Mouse (Mus musculus) left cerebral cortex, adult 18-20 months (tissue): Measurements from ENCODE around the gene Lyrm1. TPM values are rescaled to one million over a fixed set of nuclear protein-coding genes. Genes with fewer than 3 reads are reported as not detected.

Experiments
- DNase-seq, 2 experiments: peaks; one replicate each; pipeline ENCODE4 v3.0.0; 2021 to 2022; ENCODE audit warnings: low spot score in 2 of 2, mixed read lengths in 1 of 2
- total RNA-seq, 2 experiments: library from RNA; stranded (reverse); gene quantifications; 2 replicates each; pipeline ENCODE4 v1.2.3; 2021

Gene Lyrm1
- total RNA-seq, 2 experiments from 2014 or later = 13.5 to 13.8 TPM

GRCm38 (mm10) chr7:119960546-119960945 lies 64.9 kb downstream of the Lyrm1 start:
- DNase-seq = no peak

GRCm38 (mm10) chr7:119961107-119961506 lies 65.4 kb downstream of the Lyrm1 start:
- no peak for DNase-seq

GRCm38 (mm10) chr7:119965205-119965604 lies 69.5 kb downstream of the Lyrm1 start:
- no peak for DNase-seq

GRCm38 (mm10) chr7:119965651-119966395 lies 70.2 kb downstream of the Lyrm1 start:
- no peak for DNase-seq

- DNase-seq = no peak
These were observed 73.7 kb downstream of the Lyrm1 start for GRCm38 (mm10) chr7:119969320-119969719.

- no peak for DNase-seq
These were observed 78.6 kb downstream of the Lyrm1 start for GRCm38 (mm10) chr7:119974214-119974613.

GRCm38 (mm10) chr7:119976256-119976655 lies 80.6 kb downstream of the Lyrm1 start:
- DNase-seq = no peak

- no peak for DNase-seq
These were observed 81.9 kb downstream of the Lyrm1 start for GRCm38 (mm10) chr7:119977574-119977973.

GRCm38 (mm10) chr7:119978576-119978975 lies 82.9 kb downstream of the Lyrm1 start:
- no peak for DNase-seq

- DNase-seq = no peak
These were observed 84.5 kb downstream of the Lyrm1 start for GRCm38 (mm10) chr7:119980170-119980569.

- no peak for DNase-seq
These were observed 89.7 kb downstream of the Lyrm1 start for GRCm38 (mm10) chr7:119985279-119985912.

GRCm38 (mm10) chr7:119997066-119997465 lies 101.4 kb downstream of the Lyrm1 start:
- no peak for DNase-seq

Other genes starting within 250 kb of the Lyrm1 start
- not detected for gene Acsm4, start 205.8 kb upstream of the Lyrm1 start, total RNA-seq
- 10 to 100 TPM; 48.3 to 50.7 TPM for gene Thumpd1, start 175.1 kb upstream of the Lyrm1 start, total RNA-seq
- not detected for gene Acsm3, start 134.9 kb upstream of the Lyrm1 start, total RNA-seq
- 1 to 10 TPM; 2.3 TPM for gene Rexo5, start 101.9 kb upstream of the Lyrm1 start, total RNA-seq
- gene Eri2, start 101.8 kb upstream of the Lyrm1 start, total RNA-seq = 1 to 10 TPM; 8.8 TPM
- 10 to 100 TPM; 30.9 to 31.3 TPM for gene Dcun1d3, start 437 bp downstream of the Lyrm1 start, total RNA-seq
- gene Dnah3, start 199.4 kb downstream of the Lyrm1 start, total RNA-seq = under 1 TPM; 0.12 to 0.19 TPM
- gene Tmem159, start 206.5 kb downstream of the Lyrm1 start, total RNA-seq = 10 to 100 TPM; 12.9 to 14.1 TPM
- gene Zp2, start 249.4 kb downstream of the Lyrm1 start, total RNA-seq = under 1 TPM in 1 of 2 experiments, not detected in 1; 0.30 TPM